Mouse (Mus musculus) olfactory bulb, adult 2 months (tissue): ENCODE data around the gene Tpm1.

ENCODE experiments used
- CTCF ChIP-seq: fragments of 200-500 bp; IDR thresholded peaks from 2 replicates; pipeline ENCODE4 v1.5.1; 2012; ENCODE audit warnings: low read depth, mild to moderate bottlenecking, low read length, moderate library complexity; ENCODE audit not compliant: insufficient read depth
- POLR2A ChIP-seq: fragments of 200-500 bp; IDR thresholded peaks from 2 replicates; pipeline ENCODE4 v1.6.1; 2012; ENCODE audit warnings: mild to moderate bottlenecking, low read depth, low read length, moderate library complexity; ENCODE audit not compliant: insufficient read depth

DNA sequence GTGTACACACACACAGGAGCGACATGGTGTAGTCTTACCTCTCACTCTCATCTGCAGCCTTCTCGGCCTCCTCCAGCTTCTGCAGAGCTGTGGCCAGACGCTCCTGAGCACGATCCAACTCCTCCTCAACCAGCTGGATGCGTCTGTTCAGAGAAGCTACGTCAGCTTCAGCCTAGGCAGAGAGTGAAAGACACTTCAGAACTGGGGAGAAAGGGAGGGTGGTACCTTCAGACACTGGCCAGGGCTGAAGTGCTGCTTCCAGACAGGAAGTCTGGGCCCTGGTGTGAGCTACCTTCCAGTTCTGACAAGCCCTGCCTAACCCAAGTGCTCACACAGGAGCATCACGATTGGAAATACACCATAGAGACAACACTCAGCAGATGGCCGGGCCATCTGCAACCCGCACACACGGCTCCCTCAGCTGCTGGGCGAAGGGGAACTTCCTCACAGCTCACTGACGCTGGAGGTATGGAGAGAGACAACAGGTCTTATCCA lies 13.2 kb downstream of the Tpm1 start:
- TF ChIP-seq POLR2A (no peak), CTCF (no peak)
